ENCODE assay signal across 8 mouse cellular contexts in genomic region chr2:29751497-29751896, GRCm38 (mm10). TPM values are rescaled to one million over a fixed set of nuclear protein-coding genes. Genes with fewer than 3 reads are reported as not detected.
DNase-seq lines count a peak whose midpoint lies in the region; ATAC-seq lines count a peak whose summit lies in the region.

Gm13420 (minus strand) TSS chr2:29751685.

- no peak for ATAC-seq in forebrain, embryonic 13.5 days
- no peak for ATAC-seq in frontal cortex, adult (ENCODE audit: low TSS enrichment)

- H3K36me3 ChIP-seq in forebrain, embryonic 13.5 days (ENCODE audit: poor library complexity, severe bottlenecking), result no peaks in the 10 kb centered on the region

- DNase-seq in Muller cell, postnatal 12 days (ENCODE audit: inconsistent ontology term), result peak; percentile 19
- DNase-seq in kidney, postnatal 14 days, result peak; percentile 86
- peak; percentile 28 for DNase-seq in lung, postnatal 25 days (ENCODE audit: low spot score)
- no peak for DNase-seq in gastrocnemius, adult 8-10 months (ENCODE audit: low spot score in 2 of 2)
- no peak for DNase-seq in ovary, postnatal 10 days (ENCODE audit: low spot score)
- no peak for DNase-seq in adrenal gland, adult 8-10 months

- H3K4me1 ChIP-seq in forebrain, embryonic 13.5 days, result peaks cover 17% of the 10 kb centered on the region

- peaks cover 73% of the 10 kb centered on the region for H3K27me3 ChIP-seq in forebrain, embryonic 13.5 days

- H3K27ac ChIP-seq in forebrain, embryonic 13.5 days, result no peak within 1 kb of the TSS

- peak within 1 kb of the TSS; percentile 32 for H3K4me2 ChIP-seq in forebrain, embryonic 13.5 days

- H3K9me3 ChIP-seq in forebrain, embryonic 13.5 days (replicated peaks), result no peaks in the 10 kb centered on the region

- H3K9ac ChIP-seq in forebrain, embryonic 13.5 days, result no peak within 1 kb of the TSS; the same call in 1 of the 2 replicates

- 7% methylated on average over 28 of the region's 28 CpGs for WGBS in forebrain, embryonic 13.5 days

- H3K4me3 ChIP-seq in forebrain, embryonic 13.5 days, result no peak within 1 kb of the TSS

RNA-seq across cellular contexts. Expression of gene Gm13420, which starts in this region (rescaled TPM):
- polyA plus RNA-seq in forebrain, embryonic 13.5 days (2015; fragmentation: Nextera tagmentation; extraction: Ambion mirVana), result not detected in 2 replicates
- not detected for total RNA-seq in gastrocnemius, adult 8-10 months (2022)
- under 1 TPM in 2 of 4 experiments, not detected in 2; 0.43 to 0.46 TPM for total RNA-seq in adrenal gland, adult 8-10 months (2022)

Comparison
In these comparisons a context has a peak if more than half of its experiments do, and no peak if none do; other contexts are left out.
1. DNase-seq: peak in Muller cell, postnatal 12 days (single experiment), kidney, postnatal 14 days (single experiment) and lung, postnatal 25 days (single experiment); none in gastrocnemius, adult 8-10 months (0 of 2), ovary, postnatal 10 days (single experiment) and adrenal gland, adult 8-10 months (single experiment).